Mouse (Mus musculus): ENCODE results near the gene Lin52. TPM values are rescaled to one million over a fixed set of nuclear protein-coding genes. Genes with fewer than 3 reads are reported as not detected.

Lin52 gene
- total and polyA plus RNA-seq, 2 experiments from 2014 or later = 22.8 to 67.8 TPM

GRCm38 (mm10) chr12:84570694-84571415, 119.6 kb downstream of the Lin52 start:
- TF ChIP-seq CTCF (IDR thresholded peaks at IDR 0.05) = no peak
- Histone ChIP-seq H3K27ac (ENCODE audit: low read depth, low read length) (no peak overlapping the region), H3K4me2 (ENCODE audit: low read depth, low read length, poor library complexity, severe bottlenecking) (no peak overlapping the region), H3K4me3 (ENCODE audit: low read depth, low read length) (no peak overlapping the region), H3K4me1 (ENCODE audit: insufficient read depth, low read length) (no peaks in the 10 kb centered on the region), H3K36me3 (ENCODE audit: insufficient read depth, low read length) (no peaks in the 10 kb centered on the region), H3K27me3 (ENCODE audit: insufficient read depth, low read length) (peaks cover 45% of the 10 kb centered on the region), H3K9ac (replicated peaks; ENCODE audit: low read length, poor library complexity, severe bottlenecking) (no peak overlapping the region), H3K9me3 (ENCODE audit: low read length) (no peaks in the 10 kb centered on the region)
- ATAC-seq (ENCODE audit: low FRiP score) (no peak), DNase-seq (ENCODE audit: low spot score) (no peak)
- WGBS = 3% methylated on average over 34 of the region's 34 CpGs

DNA sequence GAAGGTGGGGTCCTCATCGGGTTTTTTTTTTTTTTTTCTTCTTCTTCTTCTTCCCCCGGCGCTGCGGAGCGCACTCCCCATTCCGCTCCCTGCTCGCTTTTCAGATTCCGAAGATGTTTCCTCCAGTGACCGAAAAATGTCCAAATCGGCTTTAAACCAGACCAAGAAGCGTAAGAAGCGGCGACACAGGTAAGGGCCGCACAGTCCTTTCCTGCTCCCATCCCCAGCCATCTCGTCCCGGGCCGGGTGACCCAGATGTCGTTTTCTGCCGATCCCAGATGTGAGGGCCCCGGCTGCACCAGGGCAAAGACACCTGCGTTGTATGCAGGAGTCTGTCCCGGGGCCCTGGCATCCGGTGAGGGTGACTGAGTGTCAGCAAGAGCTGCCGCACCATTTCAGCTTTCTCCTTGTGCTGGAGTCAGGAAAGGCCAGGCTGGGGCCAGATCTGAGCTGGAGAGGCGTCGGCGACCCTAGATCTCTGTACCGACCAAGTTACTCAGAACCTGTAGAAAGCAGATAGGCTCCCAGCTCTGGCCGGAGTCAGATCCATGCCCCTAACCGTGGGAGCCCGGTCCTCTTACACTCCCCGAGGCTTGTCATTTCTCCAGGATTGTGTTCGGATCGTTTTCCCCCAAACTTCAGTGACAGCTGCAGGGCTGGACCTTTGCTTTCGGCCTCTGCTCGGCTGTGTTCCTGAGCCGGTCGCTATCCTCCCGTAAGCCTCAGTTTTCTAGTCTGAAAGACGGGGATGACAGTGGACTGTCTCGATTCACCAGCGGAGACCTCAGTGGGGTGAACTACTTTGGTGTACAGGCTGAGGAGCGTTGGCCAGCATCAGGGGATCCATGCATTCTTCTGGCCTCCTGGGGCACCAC, 120.5 kb downstream of the Lin52 start:
- H3K4me3 ChIP-seq (ENCODE audit: low read depth, low read length) = no peak overlapping the region
- peaks cover 48% of the 10 kb centered on the region for H3K27me3 ChIP-seq (ENCODE audit: insufficient read depth, low read length)
- H3K9ac ChIP-seq (replicated peaks; ENCODE audit: low read length, poor library complexity, severe bottlenecking) = no peak overlapping the region
- no peak; the same call in 1 of the 2 replicates for ATAC-seq (ENCODE audit: low FRiP score)
- H3K4me2 ChIP-seq (ENCODE audit: low read depth, low read length, poor library complexity, severe bottlenecking) = no peak overlapping the region
- WGBS = 1% methylated on average over 43 of the region's 43 CpGs
- no peaks in the 10 kb centered on the region for H3K4me1 ChIP-seq (ENCODE audit: insufficient read depth, low read length)
- no peak for DNase-seq (ENCODE audit: low spot score)
- H3K36me3 ChIP-seq (ENCODE audit: insufficient read depth, low read length) = no peaks in the 10 kb centered on the region
- no peak overlapping the region for H3K27ac ChIP-seq (ENCODE audit: low read depth, low read length)
- TF ChIP-seq CTCF (IDR thresholded peaks at IDR 0.05) = no peak
- no peaks in the 10 kb centered on the region for H3K9me3 ChIP-seq (ENCODE audit: low read length)

- H3K4me3 ChIP-seq (ENCODE audit: low read depth, low read length) = no peak overlapping the region
- no peak overlapping the region for H3K4me2 ChIP-seq (ENCODE audit: low read depth, low read length, poor library complexity, severe bottlenecking)
- H3K27me3 ChIP-seq (ENCODE audit: insufficient read depth, low read length) = peaks cover 46% of the 10 kb centered on the region
- no peak for TF ChIP-seq CTCF (IDR thresholded peaks at IDR 0.05)
- ATAC-seq (ENCODE audit: low FRiP score) (no peak), DNase-seq (ENCODE audit: low spot score) (no peak)
- no peaks in the 10 kb centered on the region for H3K9me3 ChIP-seq (ENCODE audit: low read length)
- no peaks in the 10 kb centered on the region for H3K4me1 ChIP-seq (ENCODE audit: insufficient read depth, low read length)
- H3K9ac ChIP-seq (replicated peaks; ENCODE audit: low read length, poor library complexity, severe bottlenecking) = no peak overlapping the region
- H3K27ac ChIP-seq (ENCODE audit: low read depth, low read length) = no peak overlapping the region
- H3K36me3 ChIP-seq (ENCODE audit: insufficient read depth, low read length) = no peaks in the 10 kb centered on the region
- WGBS = 4% methylated on average over 7 of the region's 7 CpGs
These were observed 121.1 kb downstream of the Lin52 start for GRCm38 (mm10) chr12:84572341-84572720.

DNA sequence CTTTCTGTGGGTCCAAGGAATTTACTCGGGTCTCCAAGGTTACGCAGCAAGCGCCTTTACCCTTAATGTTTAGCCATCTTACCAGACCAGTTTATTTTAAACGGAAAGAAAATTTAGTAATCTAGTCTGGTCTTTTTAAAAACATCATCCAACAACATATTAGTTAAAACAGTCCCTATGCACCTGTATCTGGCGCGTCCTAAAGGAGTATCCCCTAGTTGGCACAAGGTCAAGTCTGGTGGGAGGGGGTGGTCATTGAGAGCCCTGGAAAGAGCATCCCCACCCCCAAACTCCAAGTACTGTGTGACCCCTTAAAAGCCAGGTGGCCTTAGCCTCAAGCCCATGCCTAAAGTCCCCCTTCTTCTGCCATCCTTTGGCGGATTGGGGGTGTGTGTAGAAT, 121.9 kb downstream of the Lin52 start:
- Histone ChIP-seq H3K36me3 (ENCODE audit: insufficient read depth, low read length) (no peaks in the 10 kb centered on the region), H3K4me3 (ENCODE audit: low read depth, low read length) (no peak overlapping the region), H3K27me3 (ENCODE audit: insufficient read depth, low read length) (peaks cover 39% of the 10 kb centered on the region), H3K9me3 (ENCODE audit: low read length) (no peaks in the 10 kb centered on the region), H3K4me1 (ENCODE audit: insufficient read depth, low read length) (no peaks in the 10 kb centered on the region), H3K4me2 (ENCODE audit: low read depth, low read length, poor library complexity, severe bottlenecking) (no peak overlapping the region), H3K27ac (ENCODE audit: low read depth, low read length) (no peak overlapping the region), H3K9ac (replicated peaks; ENCODE audit: low read length, poor library complexity, severe bottlenecking) (no peak overlapping the region)
- no peak for TF ChIP-seq CTCF (IDR thresholded peaks at IDR 0.05)
- DNase-seq (ENCODE audit: low spot score) = no peak
- ATAC-seq (ENCODE audit: low FRiP score) = no peak
- 17% methylated on average over 7 of the region's 7 CpGs for WGBS

DNA sequence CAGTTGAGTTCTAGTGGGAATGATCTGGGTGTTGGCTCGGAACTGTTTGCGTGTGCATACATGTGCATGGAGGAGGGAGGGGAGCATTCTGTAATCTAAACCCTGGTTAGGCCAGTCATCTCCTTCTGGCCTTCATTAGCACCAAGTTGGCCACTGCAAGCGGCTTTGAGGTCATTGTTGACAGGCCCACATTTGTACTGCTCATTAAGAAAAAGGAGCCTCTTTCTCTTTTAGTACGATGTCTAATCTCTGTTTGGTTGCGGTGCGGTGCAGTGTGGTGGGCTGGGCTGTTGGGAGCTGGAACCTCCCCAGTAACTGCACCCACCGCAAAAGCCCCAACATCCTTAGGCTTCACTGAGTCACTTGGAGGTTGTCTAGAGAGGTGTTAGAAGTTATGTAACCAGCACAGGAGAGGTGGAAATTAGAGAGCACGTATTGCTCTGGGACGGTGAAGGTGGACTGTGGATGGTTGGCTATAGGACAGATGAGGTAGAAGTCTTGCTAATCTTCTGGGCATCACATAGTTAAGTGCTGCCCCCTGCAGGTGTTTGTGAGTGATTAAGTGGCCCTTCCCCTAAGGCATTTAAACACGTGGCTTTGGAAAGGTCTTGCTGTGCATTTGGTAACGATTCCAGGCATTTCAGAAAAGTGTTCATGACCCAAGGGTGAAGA, 126.7 kb downstream of the Lin52 start:
- peak; percentile 36 for TF ChIP-seq CTCF (IDR thresholded peaks at IDR 0.05)
- peaks cover 13% of the 10 kb centered on the region for H3K27me3 ChIP-seq (ENCODE audit: insufficient read depth, low read length)
- H3K4me3 ChIP-seq (ENCODE audit: low read depth, low read length) = no peak overlapping the region
- H3K9me3 ChIP-seq (ENCODE audit: low read length) = no peaks in the 10 kb centered on the region
- H3K4me1 ChIP-seq (ENCODE audit: insufficient read depth, low read length) = no peaks in the 10 kb centered on the region
- DNase-seq (ENCODE audit: low spot score) (no peak), ATAC-seq (ENCODE audit: low FRiP score) (no peak)
- H3K9ac ChIP-seq (replicated peaks; ENCODE audit: low read length, poor library complexity, severe bottlenecking) = no peak overlapping the region
- H3K27ac ChIP-seq (ENCODE audit: low read depth, low read length) = no peak overlapping the region
- WGBS = 78% methylated on average over 11 of the region's 11 CpGs
- H3K36me3 ChIP-seq (ENCODE audit: insufficient read depth, low read length) = no peaks in the 10 kb centered on the region
- no peak overlapping the region for H3K4me2 ChIP-seq (ENCODE audit: low read depth, low read length, poor library complexity, severe bottlenecking)

- Histone ChIP-seq H3K27ac (ENCODE audit: low read depth, low read length) (no peak overlapping the region), H3K9me3 (ENCODE audit: low read length) (no peaks in the 10 kb centered on the region), H3K4me1 (ENCODE audit: insufficient read depth, low read length) (no peaks in the 10 kb centered on the region), H3K36me3 (ENCODE audit: insufficient read depth, low read length) (no peaks in the 10 kb centered on the region), H3K9ac (replicated peaks; ENCODE audit: low read length, poor library complexity, severe bottlenecking) (no peak overlapping the region), H3K4me3 (ENCODE audit: low read depth, low read length) (no peak overlapping the region), H3K4me2 (ENCODE audit: low read depth, low read length, poor library complexity, severe bottlenecking) (no peak overlapping the region), H3K27me3 (ENCODE audit: insufficient read depth, low read length) (peaks cover 9% of the 10 kb centered on the region)
- ATAC-seq (ENCODE audit: low FRiP score) = no peak
- DNase-seq (ENCODE audit: low spot score) = no peak
- no peak for TF ChIP-seq CTCF (IDR thresholded peaks at IDR 0.05)
- WGBS = 46% methylated on average over 5 of the region's 5 CpGs
These were observed 127.2 kb downstream of the Lin52 start for GRCm38 (mm10) chr12:84578440-84578770.

Data from midbrain, postnatal 0 days (tissue).